Mouse (Mus musculus) heart, embryonic 14.5 days (tissue): Measurements from ENCODE around the gene Olfr658. TPM values are rescaled to one million over a fixed set of nuclear protein-coding genes. Genes with fewer than 3 reads are reported as not detected.

Experiments used
- polyA plus RNA-seq: library from polyadenylated mRNA; unstranded; fragments of >200 nt; fragmentation: Nextera tagmentation; extraction: Ambion mirVana; gene quantifications from 2 replicates; pipeline ENCODE4 v1.2.1, GENCODE M21; 2014

Gene Olfr658
- polyA plus RNA-seq, 1 experiment from 2014 or later: not detected

Other genes with a start within 250 kb of the Olfr658 start
- 0.11 and 0.23 TPM in 2 replicates for gene Trim30c, start 246.5 kb downstream of the Olfr658 start, polyA plus RNA-seq
- gene Trim30a, start 182.1 kb downstream of the Olfr658 start, polyA plus RNA-seq: 1.2 and 1.6 TPM in 2 replicates
- gene Trim30d, start 139.5 kb downstream of the Olfr658 start, polyA plus RNA-seq: 0.70 and 0.98 TPM in 2 replicates
- not detected in 2 replicates for gene Olfr651, start 97.2 kb downstream of the Olfr658 start, polyA plus RNA-seq
- gene Olfr652, start 86.4 kb downstream of the Olfr658 start, polyA plus RNA-seq: not detected in 2 replicates
- not detected in 2 replicates for gene Olfr653, start 70.0 kb downstream of the Olfr658 start, polyA plus RNA-seq
- gene Olfr654, start 60.3 kb downstream of the Olfr658 start, polyA plus RNA-seq: not detected in 2 replicates
- gene Olfr655, start 45.5 kb downstream of the Olfr658 start, polyA plus RNA-seq: not detected in 2 replicates
- gene Olfr656, start 33.4 kb downstream of the Olfr658 start, polyA plus RNA-seq: not detected in 2 replicates
- gene Olfr657, start 22.5 kb downstream of the Olfr658 start, polyA plus RNA-seq: not detected in 2 replicates
- not detected in 2 replicates for gene Olfr659, start 19.4 kb upstream of the Olfr658 start, polyA plus RNA-seq
- not detected in 2 replicates for gene Olfr661, start 39.2 kb upstream of the Olfr658 start, polyA plus RNA-seq
- gene Usp17le, start 130.2 kb upstream of the Olfr658 start, polyA plus RNA-seq: not detected in 2 replicates
- not detected in 2 replicates for gene Usp17lb, start 195.3 kb upstream of the Olfr658 start, polyA plus RNA-seq
- gene Usp17la, start 209.7 kb upstream of the Olfr658 start, polyA plus RNA-seq: not detected in 2 replicates
- gene Olfr665, start 230.7 kb upstream of the Olfr658 start, polyA plus RNA-seq: not detected in 2 replicates
- gene Olfr666, start 248.6 kb upstream of the Olfr658 start, polyA plus RNA-seq: not detected in 2 replicates